Mouse (Mus musculus): ENCODE data around the gene Shroom3. TPM values are rescaled to one million over a fixed set of nuclear protein-coding genes. Genes with fewer than 3 reads are reported as not detected.

Shroom3 gene
- polyA plus RNA-seq, 1 experiment, result not detected

GRCm38 (mm10) chr5:92714886-92715285 is 31.7 kb downstream of the Shroom3 start:
- H3K4me3 ChIP-seq (ENCODE audit: insufficient read depth, low read length), result no peak overlapping the region
- TF ChIP-seq CTCF (IDR thresholded peaks at IDR 0.05; ENCODE audit: low read depth, low read length), result no peak
- no peak for TF ChIP-seq POLR2A (IDR thresholded peaks at IDR 0.05; ENCODE audit: borderline replicate concordance, low read depth, low read length)
- H3K4me1 ChIP-seq (ENCODE audit: control insufficient read depth, insufficient read depth, low read length), result no peaks in the 10 kb centered on the region

GRCm38 (mm10) chr5:92715319-92715718 is 32.1 kb downstream of the Shroom3 start:
- no peak overlapping the region for H3K27ac ChIP-seq (ENCODE audit: insufficient read depth, low read depth, low read length)
- no peaks in the 10 kb centered on the region for H3K4me1 ChIP-seq (ENCODE audit: control insufficient read depth, insufficient read depth, low read length)
- TF ChIP-seq CTCF (IDR thresholded peaks at IDR 0.05; ENCODE audit: low read depth, low read length), result no peak
- no peak for TF ChIP-seq POLR2A (IDR thresholded peaks at IDR 0.05; ENCODE audit: borderline replicate concordance, low read depth, low read length)
- no peak overlapping the region for H3K4me3 ChIP-seq (ENCODE audit: insufficient read depth, low read length)

More at GRCm38 (mm10) chr5:92714886-92715285, 31.7 kb downstream of the Shroom3 start:
- H3K27ac ChIP-seq (ENCODE audit: insufficient read depth, low read depth, low read length), result no peak overlapping the region

GRCm38 (mm10) chr5:92715890-92716289 is 32.7 kb downstream of the Shroom3 start:
- H3K4me3 ChIP-seq (ENCODE audit: insufficient read depth, low read length), result no peak overlapping the region
- H3K4me1 ChIP-seq (ENCODE audit: control insufficient read depth, insufficient read depth, low read length), result no peaks in the 10 kb centered on the region
- no peak overlapping the region for H3K27ac ChIP-seq (ENCODE audit: insufficient read depth, low read depth, low read length)
- TF ChIP-seq CTCF (IDR thresholded peaks at IDR 0.05; ENCODE audit: low read depth, low read length) (no peak), POLR2A (IDR thresholded peaks at IDR 0.05; ENCODE audit: borderline replicate concordance, low read depth, low read length) (no peak)

- H3K4me1 ChIP-seq (ENCODE audit: control insufficient read depth, insufficient read depth, low read length), result no peaks in the 10 kb centered on the region
- H3K4me3 ChIP-seq (ENCODE audit: insufficient read depth, low read length), result no peak overlapping the region
- TF ChIP-seq POLR2A (IDR thresholded peaks at IDR 0.05; ENCODE audit: borderline replicate concordance, low read depth, low read length) (no peak), CTCF (IDR thresholded peaks at IDR 0.05; ENCODE audit: low read depth, low read length) (no peak)
- no peak overlapping the region for H3K27ac ChIP-seq (ENCODE audit: insufficient read depth, low read depth, low read length)
These were observed 34.6 kb downstream of the Shroom3 start for GRCm38 (mm10) chr5:92717666-92718360.

GRCm38 (mm10) chr5:92718856-92719255 is 35.6 kb downstream of the Shroom3 start:
- TF ChIP-seq POLR2A (IDR thresholded peaks at IDR 0.05; ENCODE audit: borderline replicate concordance, low read depth, low read length) (no peak), CTCF (IDR thresholded peaks at IDR 0.05; ENCODE audit: low read depth, low read length) (no peak)
- no peak overlapping the region for H3K4me3 ChIP-seq (ENCODE audit: insufficient read depth, low read length)
- H3K27ac ChIP-seq (ENCODE audit: insufficient read depth, low read depth, low read length), result no peak overlapping the region
- no peaks in the 10 kb centered on the region for H3K4me1 ChIP-seq (ENCODE audit: control insufficient read depth, insufficient read depth, low read length)

GRCm38 (mm10) chr5:92721610-92722009 is 38.4 kb downstream of the Shroom3 start:
- Histone ChIP-seq H3K27ac (ENCODE audit: insufficient read depth, low read depth, low read length) (no peak overlapping the region), H3K4me3 (ENCODE audit: insufficient read depth, low read length) (no peak overlapping the region), H3K4me1 (ENCODE audit: control insufficient read depth, insufficient read depth, low read length) (no peaks in the 10 kb centered on the region)
- TF ChIP-seq CTCF (IDR thresholded peaks at IDR 0.05; ENCODE audit: low read depth, low read length) (no peak), POLR2A (IDR thresholded peaks at IDR 0.05; ENCODE audit: borderline replicate concordance, low read depth, low read length) (no peak)

- H3K27ac ChIP-seq (ENCODE audit: insufficient read depth, low read depth, low read length), result no peak overlapping the region
- H3K4me3 ChIP-seq (ENCODE audit: insufficient read depth, low read length), result no peak overlapping the region
- H3K4me1 ChIP-seq (ENCODE audit: control insufficient read depth, insufficient read depth, low read length), result no peaks in the 10 kb centered on the region
- TF ChIP-seq CTCF (IDR thresholded peaks at IDR 0.05; ENCODE audit: low read depth, low read length) (no peak), POLR2A (IDR thresholded peaks at IDR 0.05; ENCODE audit: borderline replicate concordance, low read depth, low read length) (no peak)
These were observed 42.7 kb downstream of the Shroom3 start for GRCm38 (mm10) chr5:92725935-92726334.

- Histone ChIP-seq H3K27ac (ENCODE audit: insufficient read depth, low read depth, low read length) (no peak overlapping the region), H3K4me1 (ENCODE audit: control insufficient read depth, insufficient read depth, low read length) (no peaks in the 10 kb centered on the region), H3K4me3 (ENCODE audit: insufficient read depth, low read length) (no peak overlapping the region)
- TF ChIP-seq POLR2A (IDR thresholded peaks at IDR 0.05; ENCODE audit: borderline replicate concordance, low read depth, low read length), result no peak
- no peak for TF ChIP-seq CTCF (IDR thresholded peaks at IDR 0.05; ENCODE audit: low read depth, low read length)
These were observed 45.1 kb downstream of the Shroom3 start for GRCm38 (mm10) chr5:92728252-92728828.

- no peak overlapping the region for H3K27ac ChIP-seq (ENCODE audit: insufficient read depth, low read depth, low read length)
- no peak overlapping the region for H3K4me3 ChIP-seq (ENCODE audit: insufficient read depth, low read length)
- no peaks in the 10 kb centered on the region for H3K4me1 ChIP-seq (ENCODE audit: control insufficient read depth, insufficient read depth, low read length)
- TF ChIP-seq CTCF (IDR thresholded peaks at IDR 0.05; ENCODE audit: low read depth, low read length) (no peak), POLR2A (IDR thresholded peaks at IDR 0.05; ENCODE audit: borderline replicate concordance, low read depth, low read length) (no peak)
These were observed 46.0 kb downstream of the Shroom3 start for GRCm38 (mm10) chr5:92729221-92729620.

GRCm38 (mm10) chr5:92741802-92742201 is 58.6 kb downstream of the Shroom3 start:
- H3K4me1 ChIP-seq (ENCODE audit: control insufficient read depth, insufficient read depth, low read length), result no peaks in the 10 kb centered on the region
- TF ChIP-seq CTCF (IDR thresholded peaks at IDR 0.05; ENCODE audit: low read depth, low read length), result no peak
- TF ChIP-seq POLR2A (IDR thresholded peaks at IDR 0.05; ENCODE audit: borderline replicate concordance, low read depth, low read length), result no peak
- H3K27ac ChIP-seq (ENCODE audit: insufficient read depth, low read depth, low read length), result no peak overlapping the region
- no peak overlapping the region for H3K4me3 ChIP-seq (ENCODE audit: insufficient read depth, low read length)

All from bone marrow macrophage, adult 2 months (primary cell).